Mouse (Mus musculus) neural tube, embryonic 10.5 days (tissue): ENCODE measurements around the gene 4930558K02Rik.

Source experiments
- DNase-seq: peaks from one replicate; pipeline ENCODE4 v3.0.0-alpha.2; 2017; ENCODE audit warnings: low spot score; ENCODE audit errors: extremely low spot score

Gene 4930558K02Rik

DNA sequence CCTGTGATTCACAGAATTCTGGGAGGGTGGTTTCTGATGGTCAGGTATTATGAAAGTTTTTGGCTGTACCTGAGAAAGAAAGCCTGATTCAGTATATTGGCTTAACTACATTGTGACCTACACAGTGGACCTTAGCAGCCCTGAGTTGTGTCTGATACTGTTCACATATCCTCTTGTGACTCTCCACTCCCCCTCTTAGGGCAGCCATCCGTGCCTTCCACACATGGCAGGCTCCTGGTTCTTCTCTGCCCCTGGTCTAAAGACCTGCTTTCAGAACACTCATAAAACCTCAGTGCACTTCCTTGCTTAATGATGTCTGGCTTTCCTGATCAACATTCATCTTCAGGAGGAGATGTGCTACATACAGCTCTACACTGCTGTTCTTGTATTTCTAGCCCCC is 26.8 kb downstream of the 4930558K02Rik start:
- DNase-seq, result no peak

DNA sequence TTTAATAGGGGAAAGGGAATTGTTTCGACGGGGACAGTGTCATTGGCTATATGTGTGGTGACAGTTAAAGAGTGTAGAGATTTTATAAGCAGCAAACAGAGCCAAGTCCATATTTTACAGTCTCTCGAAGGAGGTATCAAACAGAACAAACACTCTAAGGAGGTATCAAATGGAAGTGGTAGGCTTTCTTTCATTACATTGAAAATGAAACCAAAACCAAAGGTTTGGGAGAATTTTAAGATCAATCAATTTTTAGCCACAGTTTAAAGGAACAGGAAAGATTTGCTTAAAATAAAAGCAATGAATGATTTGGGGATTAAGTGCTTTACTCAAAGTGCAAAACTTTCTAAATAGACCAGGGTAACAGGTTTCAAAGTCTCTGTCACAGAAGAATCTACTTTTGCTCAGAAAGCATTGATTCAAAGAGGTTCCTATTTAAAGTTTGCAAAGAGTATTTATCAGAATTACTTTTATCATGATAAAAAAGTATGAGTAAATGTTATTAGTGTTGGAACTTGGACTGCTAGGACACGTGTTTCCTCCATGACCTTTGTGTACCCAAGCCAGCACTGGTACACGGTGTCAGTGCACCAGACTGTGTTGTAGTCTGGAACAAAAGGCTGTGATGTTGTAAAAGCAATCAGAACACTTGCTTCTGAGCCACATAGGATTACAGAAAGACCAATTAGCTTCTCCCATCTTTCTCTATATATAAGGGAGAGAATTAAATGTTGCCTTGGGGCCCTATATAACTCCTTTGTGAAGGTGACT is 28.2 kb downstream of the 4930558K02Rik start:
- DNase-seq, result no peak

DNA sequence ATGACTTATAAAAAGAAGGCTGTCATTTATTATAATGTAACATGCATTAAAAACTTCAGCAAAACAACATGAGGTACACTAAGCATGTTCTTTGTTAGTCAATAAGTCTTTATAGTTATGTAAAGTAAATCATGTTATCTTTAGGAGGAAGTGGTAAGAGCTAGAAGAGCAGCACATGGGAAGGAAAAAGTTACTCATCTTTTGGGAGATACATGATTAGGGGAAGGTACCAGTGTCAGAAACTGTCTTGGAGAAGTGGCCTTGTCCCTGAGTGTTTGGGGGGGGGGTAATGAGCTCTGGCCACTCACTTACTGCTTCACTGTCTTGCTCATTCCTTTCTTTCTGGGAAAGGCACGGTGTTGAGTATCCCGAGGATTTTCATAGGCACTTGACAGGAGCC is 37.4 kb downstream of the 4930558K02Rik start:
- no peak for DNase-seq

DNA sequence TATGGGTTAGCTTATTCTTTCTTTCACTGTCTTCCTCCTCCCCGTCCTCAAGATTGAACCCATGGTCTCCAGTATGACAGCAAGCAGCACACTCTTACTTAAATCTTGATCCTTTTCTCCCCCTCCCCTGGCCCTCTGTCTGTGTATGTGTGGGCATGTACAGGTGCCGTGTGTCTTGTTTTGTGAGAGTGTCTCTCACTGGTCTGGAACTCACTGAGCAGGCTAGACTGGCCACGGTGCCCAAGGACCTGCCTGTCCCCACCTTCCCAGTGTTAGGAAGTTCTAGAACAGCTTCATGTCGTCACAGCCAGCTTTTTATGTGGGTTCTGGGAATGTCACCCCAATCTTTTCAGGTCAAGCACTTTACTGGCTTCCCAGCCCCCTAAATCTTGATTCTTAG is 47.1 kb downstream of the 4930558K02Rik start:
- DNase-seq, result no peak

DNA sequence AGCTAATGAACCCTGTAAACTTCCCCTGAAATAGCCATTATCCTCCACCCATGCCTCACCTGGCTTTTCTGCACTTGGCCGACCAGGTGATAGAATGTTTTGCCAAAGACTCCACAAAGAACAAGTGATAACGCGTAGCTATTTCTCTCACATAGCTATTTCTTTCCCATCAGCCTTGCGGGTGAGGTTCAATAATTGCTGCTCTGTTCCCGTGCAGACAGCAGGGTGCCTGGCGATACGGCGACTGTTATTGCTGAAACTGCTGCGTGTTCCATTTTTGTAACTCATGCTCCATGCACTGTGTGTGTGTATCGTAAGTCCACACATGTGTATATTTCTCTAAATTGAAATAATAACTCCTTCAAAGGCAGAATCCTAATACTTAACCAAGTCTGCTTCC is 47.6 kb downstream of the 4930558K02Rik start:
- no peak for DNase-seq

DNA sequence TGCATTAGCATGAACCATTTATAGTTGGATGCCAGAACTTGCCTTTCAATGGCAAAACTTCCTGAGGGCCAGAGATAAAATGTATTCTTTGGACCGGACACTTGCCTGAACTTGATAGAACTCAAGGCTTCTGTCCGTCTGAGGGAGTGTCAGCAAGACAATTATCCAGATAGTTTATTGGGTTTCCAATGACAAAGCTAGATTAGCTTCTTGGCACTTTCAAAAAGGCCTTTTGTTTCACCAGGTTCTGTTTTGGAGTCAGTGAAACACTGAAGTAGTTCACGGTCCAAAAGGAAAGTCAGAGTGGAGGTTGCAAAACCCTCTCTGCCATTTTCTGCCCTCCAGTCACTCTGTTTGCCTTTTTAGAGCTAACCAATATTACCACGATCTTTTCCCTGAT is 48.1 kb downstream of the 4930558K02Rik start:
- no peak for DNase-seq

DNA sequence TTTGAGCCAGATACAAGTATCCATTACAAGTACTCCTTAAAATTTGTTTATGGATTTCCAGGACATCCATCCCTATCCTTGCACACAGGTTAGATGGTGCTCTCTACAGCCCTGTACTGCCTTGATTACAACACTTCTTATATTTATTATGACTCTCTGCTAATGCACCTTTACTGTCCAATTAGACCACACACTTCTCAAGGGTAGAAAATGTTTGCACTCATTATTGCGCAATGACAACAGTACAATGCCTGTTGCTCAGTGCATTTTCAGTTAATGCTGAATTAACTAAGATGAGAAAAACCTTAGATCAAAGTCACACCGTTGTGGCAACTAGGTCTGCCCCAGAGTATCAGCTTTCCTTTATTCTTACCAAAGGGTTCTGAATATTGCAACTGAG is 51.5 kb downstream of the 4930558K02Rik start:
- no peak for DNase-seq

DNA sequence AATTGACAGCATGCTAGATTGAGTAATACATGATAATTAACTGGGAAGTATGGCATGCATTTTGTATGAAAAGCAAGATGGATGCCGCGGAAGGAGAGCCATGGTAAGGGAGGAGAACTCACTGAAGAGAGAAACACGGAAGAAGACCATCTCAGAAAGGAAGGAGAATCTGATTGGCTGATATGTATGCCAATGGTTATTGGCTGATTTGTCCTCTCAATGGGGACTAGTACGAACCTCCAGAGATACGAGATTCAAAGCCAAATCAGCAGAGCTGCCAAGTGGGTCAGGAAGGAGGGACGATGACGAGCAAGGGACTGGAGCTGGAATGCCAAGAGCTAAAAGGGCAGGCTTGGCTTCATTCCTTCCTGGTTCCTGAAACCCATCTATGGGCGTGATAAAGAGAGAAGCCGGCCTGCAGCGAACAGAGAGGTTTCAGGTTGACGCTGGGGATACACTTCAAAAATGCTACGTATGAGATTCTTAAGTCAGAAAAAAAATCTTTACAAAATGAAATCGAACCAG is 54.1 kb downstream of the 4930558K02Rik start:
- DNase-seq, result no peak

DNA sequence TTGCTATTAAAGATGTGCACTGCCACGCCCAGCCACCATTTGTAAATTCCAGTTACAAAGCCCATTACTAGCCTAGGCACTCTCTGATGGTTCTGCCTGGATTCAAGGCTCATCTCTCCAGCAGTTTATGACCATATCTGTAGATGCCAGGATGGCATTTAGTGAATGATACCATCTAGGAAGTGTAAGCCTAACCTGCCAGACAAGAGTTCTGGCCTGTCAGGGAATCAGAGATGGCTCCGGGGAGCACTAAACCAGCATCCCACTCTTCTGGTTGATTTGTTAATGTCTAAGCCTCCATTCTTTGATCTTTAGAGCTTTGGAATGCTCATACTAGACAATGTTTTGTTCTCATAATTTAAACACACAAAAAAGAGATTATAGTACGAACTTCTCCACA is 55.1 kb downstream of the 4930558K02Rik start:
- no peak for DNase-seq

DNA sequence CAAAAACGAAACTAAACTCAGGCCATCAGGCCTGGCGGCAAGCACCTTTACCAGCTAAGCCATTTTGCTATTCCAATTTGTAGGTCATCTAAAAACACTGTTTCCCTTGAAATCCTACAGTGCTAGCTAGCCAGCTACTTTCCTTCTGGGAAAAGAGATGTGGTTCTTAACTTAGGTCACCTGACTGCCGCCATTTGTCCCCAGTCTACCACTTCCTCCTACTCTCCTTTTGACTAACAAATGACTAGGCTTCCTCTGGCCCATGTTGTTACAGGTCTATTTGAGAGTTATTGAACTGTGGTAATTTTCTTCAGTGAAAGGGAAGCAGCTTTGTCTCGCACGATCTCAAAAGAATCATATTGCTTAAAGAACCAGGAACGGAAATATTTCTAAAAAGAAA is 57.5 kb downstream of the 4930558K02Rik start:
- no peak for DNase-seq

DNA sequence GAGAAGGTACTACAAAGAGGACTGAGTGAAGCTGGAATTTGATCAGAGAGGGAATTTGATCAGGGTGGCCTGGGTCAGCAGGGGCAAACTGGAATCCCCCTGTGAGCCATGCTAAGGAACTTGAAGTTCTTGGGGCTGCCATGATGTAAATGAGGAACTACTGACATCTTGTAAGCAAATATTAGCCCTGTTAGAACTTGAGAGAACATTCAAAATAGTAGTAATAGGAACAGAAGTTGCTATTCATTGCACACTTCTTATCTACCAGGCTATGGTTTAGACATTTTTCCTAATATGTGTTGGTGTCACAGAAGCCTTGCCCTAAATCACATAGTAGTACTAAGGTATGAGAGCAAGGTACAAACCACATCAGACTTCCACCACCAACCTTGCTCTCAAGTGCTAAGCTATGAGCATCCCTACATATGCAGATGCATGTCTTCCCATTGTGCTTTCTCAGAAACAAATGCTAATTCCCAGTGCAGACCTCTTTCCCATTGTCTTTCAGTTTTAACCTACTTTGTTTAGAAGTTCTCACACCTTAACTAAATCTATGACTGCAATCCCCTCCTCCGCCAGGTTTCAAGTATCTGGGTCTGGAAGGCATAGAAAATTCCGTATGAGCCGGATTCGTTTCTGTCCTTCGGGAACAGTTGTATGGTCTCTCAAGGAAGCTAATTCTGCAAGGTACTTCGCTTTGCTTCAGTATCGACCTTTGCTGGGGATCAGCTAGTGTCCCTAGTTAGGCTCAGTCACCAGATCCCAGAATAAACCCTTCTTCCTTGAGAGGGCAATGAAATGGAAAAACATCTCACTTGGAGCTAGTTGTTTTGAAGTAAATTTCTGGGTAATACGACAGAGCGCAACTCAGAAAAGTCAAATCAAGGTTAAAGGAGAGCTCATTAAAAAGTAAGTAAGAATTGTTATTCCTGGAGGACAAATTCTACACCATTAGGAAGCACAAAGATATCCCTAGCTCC is 58.7 kb downstream of the 4930558K02Rik start:
- no peak for DNase-seq

DNA sequence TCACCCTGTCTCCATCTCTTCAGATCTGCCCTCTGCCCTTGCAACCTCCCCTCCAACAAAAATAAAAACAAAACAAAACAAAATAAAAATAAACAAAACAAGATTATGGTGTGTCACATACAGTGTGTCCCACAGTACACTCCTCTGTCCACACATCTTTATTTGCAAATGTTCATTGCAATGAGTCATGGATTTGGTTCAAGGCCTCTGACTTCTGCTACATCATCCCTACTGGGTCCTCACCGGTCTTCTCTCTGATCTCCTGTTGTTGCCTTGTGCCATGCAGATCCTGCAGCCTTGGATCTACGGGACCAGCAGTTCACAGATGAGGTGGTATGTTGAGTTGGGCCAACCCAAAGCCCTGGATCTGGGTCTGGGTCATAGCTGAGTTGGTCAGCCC is 59.8 kb downstream of the 4930558K02Rik start:
- DNase-seq, result no peak

DNA sequence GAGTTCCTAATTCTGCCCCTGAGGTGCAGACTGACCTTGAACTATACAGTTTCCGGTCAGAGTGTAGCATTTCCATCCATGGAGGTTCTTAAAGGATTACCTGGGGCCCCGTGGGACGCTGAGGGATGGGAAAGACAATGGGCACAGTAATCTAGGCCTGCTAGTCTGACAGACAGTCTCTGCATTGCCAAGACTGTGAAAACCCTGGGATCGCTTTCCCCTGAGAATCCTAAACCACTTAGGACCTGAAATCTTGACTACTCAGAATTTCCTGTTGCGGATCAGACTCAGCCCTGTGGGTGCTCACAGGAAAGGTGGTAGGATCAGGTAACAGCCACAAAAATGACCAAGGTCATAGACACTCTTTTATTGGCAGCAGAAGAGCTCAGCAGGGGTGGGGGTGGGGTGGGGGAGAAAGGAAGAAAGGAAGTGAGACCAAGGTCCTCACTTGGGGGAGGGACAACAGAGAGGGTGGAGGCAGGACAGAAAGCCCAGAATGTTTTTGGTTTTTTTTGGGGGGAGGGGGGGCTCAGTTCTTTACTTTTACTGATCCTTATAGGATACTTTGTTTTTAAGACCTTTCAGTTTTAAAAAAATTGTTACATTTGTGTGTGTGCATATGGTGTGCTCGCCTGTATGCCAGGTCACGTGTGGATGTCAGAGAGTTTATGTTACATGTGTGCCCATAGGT is 60.6 kb downstream of the 4930558K02Rik start:
- no peak for DNase-seq

DNA sequence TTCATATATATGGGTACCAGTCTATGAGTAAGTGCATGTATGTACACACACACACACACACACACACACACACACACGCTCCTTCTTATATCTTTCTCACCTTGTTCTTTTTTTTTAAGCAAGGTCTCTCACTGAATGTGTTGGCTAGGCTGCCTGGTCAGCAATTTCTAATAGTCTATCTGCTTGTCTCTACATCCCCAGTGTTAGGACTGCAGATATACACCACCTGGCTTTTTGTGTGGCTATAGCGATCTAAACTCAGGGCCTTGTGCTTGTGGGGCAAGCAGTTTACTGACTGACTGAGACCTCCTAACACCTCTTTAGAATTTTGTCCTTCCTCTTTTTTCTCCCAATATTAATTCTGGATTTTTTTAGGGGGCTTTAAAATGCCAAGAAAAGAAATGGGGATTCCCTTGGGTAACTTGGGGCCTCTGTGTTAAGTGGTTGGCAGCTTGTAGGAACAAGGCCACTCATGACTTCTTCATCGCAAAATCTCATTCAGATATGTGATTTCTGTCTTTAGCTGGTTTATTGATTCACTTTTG is 61.4 kb downstream of the 4930558K02Rik start:
- no peak for DNase-seq

DNA sequence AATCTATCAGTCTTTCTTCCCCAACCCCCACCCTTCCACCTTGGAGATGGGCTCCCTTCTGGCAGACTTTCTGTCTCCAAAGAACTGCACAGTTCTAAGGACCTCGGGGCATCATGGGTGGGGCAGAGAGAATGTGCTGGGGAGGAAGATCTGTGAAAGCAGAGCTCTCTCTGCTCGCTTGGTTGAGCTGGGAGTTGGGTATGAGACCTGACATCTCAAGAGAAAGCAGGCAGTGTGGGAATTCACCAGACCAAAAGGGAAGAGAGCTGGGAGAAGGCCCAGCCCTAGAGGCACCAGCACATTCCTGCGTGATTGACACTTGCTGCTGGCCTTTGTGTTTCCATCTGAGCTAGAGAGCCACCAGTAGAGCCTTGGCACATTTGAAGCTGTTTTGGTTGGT is 63.4 kb downstream of the 4930558K02Rik start:
- no peak for DNase-seq

DNA sequence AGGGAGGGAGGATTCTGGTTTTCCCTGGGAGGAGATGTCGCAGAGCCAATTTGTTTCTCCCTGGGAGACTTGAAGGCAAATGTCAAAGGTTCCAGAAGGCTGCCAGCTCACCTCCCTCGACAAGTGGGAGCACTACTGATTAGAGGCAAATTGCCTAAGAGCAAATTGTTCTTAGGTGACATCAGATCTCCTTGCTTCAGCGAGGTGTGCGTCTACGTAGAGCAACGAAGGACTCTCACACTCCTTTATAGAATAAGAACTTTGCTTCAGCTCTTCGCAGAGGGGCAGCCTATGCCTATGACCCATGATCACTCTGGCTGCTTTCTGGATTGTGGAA is 65.8 kb downstream of the 4930558K02Rik start:
- no peak for DNase-seq

DNA sequence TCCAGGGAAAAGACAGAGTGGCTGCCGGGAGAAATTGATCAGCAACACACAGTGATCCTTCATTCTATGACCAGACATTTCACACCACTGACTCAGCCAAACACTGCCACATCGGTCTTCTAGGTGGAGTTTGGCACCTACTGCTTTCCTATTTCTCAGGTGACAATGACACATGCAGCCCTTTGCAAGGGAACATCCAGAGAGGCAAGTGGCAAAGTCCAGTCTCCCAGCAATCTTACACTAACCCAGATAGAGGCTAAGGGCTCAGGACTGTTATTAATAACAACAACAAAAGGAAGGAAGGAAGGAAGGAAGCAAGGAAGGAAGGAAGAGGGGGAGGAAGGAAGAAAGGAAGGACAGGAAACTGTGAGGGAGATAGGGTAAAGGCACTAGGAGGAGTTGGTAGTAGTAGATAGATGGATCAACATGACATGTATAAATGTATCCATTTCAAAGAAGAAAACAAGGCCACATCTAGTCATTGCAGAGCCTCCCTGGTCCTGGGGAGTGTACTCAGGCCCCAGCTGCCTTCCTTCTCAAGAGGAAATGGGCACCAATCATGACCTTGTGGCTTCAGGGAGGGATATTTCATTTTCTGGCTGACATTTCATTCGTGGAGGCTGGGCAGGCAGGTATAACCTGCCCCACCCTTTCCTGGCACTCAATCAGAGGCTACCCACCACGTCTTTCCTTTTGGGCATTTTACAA is 66.3 kb downstream of the 4930558K02Rik start:
- DNase-seq, result no peak

DNA sequence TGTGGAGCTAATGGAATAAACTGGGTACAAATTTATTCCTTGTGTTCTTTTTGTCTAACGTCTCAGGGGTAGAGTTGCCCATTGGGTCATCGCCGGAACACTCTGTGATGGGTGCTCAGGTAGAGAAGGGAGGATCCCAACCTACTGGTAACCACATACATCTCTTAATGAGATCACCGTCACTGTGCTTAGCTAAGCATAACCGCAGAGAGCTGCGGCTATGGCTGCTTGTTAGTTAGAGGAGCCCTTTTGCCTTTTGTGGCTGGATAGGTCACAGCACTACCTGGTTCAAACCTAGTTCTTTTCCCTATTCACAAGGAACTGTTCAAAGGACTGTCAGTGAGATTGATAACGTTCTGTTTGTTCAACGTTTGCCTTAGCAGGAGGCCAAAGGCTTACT is 70.4 kb downstream of the 4930558K02Rik start:
- DNase-seq, result no peak

DNA sequence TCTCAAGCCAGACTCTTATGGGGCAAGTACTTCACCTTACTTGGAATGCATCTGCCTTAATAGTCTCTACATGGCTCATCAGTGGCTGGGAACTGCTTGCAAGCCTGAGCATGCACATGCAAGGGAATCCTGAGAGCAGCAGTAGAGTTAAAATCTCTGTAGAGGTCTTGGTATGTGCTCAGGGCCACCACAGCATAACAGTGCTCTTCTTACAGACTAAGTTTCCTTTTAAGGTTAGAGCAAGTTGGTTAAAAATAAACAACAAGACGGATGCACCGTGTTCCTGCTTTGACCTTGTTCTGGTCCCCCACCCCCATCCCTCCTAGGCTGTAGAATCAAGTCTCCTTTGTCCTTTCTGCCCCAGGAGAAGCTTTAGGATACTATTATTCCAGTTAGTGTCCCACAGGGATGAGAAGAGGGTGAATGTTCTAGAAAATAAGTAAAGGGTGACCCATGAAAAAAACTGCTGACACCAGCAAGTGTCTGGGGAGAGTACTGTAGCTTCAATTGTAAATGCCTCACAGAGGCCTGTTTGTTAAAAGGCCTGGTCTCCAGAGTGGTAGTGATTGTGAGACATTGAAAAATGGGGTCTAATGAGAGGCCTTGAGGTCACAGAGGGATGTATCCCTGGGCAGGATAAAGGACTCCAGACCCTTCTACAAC is 71.5 kb downstream of the 4930558K02Rik start:
- DNase-seq, result no peak

DNA sequence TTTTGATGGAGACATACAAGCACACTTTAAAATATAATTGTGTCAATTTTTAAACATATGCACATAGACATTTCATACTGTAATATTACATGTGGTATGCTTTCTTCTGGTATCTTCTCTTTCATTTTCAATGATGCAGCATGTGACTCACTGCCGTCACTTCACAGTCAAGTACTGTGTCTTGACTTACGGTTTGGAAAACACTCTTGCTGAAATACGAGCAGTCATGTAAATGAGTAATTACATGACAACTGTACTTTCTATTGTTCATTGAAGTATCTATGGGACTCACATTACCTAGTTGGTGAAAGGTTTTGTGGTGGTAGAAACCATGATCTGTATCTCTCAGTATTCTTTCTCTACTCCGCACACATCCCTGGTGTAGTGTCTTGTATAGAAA is 72.3 kb downstream of the 4930558K02Rik start:
- no peak for DNase-seq
